Mouse (Mus musculus): ENCODE results near the gene Rgs6.

Rgs6 gene

DNA sequence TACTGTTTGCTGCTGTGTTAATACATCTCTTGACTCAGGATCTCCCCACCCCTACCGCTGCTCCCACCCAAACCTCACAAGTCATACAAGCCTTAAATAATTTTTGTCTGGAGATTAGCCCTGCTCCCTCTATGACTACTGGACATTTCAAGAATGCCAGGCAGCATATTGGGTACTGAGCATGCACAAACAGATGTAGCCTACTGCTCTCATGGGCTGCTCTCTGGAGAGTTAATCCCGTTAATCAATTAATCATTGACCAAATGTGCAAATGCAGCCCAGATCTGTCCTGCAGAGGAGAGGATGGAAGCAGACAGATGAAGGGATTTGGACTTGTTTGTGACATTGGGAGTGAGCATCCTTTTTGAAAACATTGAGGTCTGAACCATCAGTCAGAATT, at the start of gene Rgs6:
Gene Rgs6 (plus strand): TSS at position 276 of the 400 bp plus-strand sequence.
- no peak for DNase-seq (ENCODE audit: low spot score)

DNA sequence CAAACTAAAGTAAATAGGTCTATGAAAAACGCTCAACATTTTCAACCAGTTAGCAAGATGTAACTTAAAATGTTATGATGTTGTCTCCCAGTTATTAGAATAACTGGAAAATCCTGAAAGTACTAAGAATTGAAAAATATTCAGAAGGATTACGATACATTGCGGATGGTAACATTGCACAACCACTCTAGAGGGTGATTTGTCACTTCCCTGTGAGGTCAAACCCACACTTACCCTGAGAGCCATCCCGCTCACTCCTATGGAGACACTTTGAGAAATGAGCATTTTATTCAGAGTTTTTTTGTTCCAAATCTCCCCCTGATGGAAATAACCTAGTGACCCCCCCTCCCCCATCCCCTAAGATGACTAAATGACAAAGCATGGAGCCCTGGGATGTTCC, 41.0 kb upstream of the Rgs6 start:
- DNase-seq (ENCODE audit: low spot score): no peak

DNA sequence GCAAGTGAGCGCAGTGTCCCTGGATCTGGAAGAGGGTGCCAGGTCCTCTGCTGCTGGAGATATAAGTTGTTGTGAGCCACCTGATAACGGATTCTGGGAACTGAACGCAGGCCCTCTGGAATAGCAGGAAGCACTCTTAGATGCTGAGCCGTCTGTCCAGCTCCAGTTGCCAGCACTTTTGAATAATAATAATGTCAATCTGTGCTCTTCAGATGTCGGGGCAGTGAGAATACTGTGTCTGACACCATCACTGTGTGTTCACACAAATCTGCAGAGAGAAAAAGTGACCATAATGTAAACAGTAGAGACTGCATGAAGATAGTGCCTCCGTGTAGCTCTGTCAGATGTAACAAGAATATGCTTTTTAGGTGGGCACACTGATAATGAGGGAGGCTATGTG, 38.9 kb upstream of the Rgs6 start:
- DNase-seq (ENCODE audit: low spot score): no peak

DNA sequence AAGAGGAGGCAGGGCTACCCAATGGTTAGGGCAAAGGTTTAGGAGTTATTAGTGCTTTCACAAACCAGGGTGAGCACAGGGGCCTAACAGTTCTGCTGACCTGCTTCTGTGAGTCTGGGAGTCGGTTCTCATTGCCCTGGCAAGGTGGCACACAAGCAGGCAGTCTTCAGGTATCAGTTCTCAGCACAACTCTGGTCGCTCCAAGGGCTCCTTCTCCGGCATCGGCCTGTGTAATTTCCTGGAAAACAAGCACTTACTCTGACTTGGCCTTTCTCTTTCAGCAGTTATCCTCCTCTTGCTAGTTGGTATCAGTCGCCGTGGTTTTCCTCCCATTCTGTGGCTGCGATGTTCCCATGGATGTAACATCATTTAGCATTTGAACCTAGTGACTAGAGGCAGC, 38.0 kb upstream of the Rgs6 start:
- no peak for DNase-seq (ENCODE audit: low spot score)

DNA sequence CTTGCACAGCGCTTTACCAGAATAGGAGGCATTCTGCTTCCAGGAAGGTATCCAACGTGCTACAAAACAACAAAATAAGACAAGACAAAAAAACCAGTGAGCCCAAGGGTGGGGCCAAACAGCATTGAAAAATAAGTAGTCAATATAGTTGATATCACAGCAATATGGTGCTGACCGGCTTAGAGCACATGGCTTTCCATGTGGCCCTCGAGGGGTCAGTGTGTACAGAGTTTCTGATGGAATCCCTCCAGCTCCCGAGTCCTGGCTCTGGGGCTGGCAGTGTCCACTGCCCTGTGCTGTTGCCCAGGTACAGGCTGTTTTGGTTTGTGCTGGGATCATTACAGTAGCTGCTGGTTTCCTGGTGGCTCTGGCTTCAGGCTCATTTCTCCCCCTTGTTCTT, 35.7 kb upstream of the Rgs6 start:
- DNase-seq (ENCODE audit: low spot score): no peak

DNA sequence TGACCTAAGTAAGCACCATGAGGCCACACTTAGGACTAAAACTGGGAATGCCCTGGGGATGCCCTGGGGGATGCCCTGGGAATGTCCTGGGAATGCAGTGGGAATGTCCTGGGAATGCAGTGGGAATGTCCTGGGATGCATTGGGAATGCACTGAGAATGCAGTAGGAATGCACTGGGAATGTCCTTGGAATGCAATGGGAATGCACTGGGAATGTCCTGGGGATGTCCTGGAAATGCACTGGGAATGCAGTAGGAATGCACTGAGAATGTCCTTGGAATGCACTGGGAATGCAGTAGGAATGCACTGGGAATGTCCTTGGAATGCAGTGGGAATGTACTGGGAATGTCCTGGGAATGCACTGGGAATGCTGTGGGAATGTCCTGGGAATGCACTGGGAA, 25.2 kb upstream of the Rgs6 start:
- no peak for DNase-seq (ENCODE audit: low spot score)

DNA sequence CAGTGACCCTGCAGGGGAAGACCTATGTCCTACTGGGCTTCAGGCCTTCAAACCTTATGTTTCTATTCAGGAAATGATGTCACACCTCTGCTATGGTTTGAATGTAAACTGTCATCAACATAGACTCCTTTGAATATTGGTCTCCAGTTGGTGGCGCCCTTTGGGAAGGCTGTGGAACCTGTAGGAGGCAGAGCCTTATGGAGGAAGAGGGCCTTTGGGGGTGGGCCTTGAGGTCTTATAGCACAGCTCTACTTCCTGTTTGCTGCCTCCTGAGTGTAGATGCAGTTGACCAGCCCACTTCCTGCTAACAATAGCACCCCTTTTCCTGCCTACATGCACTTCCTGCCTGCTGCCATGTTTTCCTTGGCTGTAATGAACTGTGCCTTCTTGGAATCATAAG, 19.7 kb upstream of the Rgs6 start:
- no peak for DNase-seq (ENCODE audit: low spot score)

DNA sequence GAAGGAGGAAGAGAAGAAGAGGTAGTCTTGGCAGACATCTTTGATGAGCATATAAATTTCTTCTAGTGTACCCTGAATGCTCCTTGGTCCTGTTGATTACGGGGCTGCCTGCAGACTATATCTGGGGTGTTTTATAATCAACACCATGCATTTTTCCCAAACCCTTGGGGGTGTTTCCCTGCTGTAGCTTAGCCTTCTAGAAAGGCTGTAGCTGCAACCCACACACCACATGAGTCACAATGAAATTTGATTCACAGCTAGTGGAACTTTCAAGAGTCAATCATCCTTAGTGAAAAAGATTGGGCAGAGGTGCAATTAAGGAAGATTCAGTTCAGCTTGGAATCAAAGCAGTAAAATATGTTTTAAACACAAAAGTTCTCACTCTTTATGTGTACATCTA, 15.4 kb upstream of the Rgs6 start:
- no peak for DNase-seq (ENCODE audit: low spot score)

DNA sequence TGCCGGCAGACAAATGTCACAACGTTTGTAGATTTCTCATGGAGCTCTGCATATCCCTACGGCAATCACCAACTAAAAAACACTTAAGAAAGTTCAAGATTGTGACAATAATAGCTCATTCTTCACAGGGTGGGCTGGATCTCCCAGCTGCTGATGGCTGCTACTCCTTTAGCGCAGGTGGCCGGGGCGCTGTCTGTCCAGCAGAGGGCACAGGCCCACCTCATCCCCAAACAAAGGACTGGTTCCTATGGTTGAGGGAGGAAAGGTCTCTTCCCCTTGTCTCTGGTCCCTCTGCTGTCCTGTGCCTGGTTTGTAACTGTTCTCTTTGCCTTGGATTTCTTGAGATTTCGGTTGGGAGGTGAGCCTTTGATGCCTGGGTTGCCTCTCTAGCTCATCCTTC, 1.5 kb upstream of the Rgs6 start:
- DNase-seq (ENCODE audit: low spot score): no peak

DNA sequence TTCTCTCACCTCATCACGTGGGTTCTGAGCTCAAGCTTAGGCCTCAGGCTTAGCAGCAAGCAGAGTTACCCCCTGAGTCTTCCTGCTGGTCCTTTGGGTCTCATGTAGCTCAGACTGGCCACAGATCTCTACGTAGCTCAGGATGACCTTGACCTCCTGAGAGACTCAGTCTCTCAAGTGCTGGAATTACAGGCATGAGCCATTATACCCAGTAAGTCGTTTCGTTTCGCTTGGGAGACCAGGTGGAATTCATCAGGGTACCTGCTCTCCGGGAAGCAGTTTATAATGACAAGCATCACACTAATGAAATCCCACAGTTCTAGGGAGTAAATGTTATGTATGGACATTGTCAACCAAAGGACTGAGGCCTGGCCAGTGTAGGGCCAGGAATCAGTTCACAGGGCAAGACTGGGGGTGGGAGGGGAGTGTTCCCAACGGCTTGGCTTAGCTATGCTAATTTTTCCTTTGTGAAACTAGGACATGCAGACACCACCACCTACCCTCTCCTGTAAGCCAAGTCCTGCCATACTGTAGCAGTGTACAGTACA, 670 bp upstream of the Rgs6 start:
- DNase-seq (ENCODE audit: low spot score): no peak

DNA sequence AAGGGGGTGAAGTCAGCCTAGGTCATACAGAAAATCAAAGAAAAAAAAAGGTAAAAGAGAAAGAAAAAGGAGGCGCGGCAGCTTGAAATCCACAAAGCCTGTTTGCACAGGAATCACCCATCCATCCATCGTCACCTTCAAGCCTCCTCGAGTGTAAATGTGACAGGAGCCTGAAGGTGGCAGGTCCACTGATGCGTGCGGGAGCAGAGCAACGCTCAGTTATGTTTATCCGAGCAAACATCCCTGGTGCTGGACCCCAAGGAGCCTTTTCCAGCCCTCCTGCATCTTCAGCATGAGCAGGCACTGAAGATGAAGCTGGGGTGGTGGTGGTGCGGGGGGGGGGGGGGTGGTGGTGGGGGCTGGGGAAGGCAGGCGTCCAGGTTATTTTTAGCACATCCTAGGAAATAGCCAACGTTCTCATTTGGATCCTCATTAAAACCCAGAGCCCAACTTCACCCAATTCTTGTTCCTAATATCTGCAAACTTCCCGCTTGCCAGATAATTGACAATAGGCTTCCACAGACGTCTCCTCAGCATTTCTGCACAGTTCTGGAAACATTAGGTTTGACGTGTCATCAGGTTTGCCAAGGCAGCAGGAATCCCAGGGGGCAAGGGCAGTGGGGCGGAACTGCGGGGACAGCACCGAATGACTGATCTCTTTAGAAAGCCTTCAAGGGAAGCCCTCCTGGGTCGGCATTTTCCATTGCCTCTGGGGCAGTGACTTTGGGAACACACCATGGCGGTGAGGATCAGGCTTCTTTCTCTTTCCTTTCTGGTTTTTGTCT, 946 bp downstream of the Rgs6 start:
- no peak for DNase-seq (ENCODE audit: low spot score)

DNA sequence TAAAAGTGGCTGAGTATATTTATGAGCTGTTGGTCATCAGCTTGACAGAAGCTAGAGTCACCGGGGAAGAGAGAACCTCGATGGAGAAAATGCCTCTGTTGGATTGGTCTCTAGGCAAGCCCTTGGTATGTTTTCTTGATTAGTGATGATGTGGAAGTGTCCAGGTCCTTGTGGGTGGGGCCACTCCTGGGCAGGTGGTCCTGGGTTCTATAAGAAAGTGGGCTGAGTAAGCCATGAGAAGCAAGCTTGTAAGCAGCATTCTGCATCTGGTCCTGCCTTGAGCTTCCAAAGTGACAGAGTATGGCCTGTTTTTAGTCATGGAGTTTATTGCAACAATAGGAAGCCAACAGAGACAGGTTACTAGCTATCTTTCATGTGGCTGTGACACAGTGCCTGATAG, 10.9 kb downstream of the Rgs6 start:
- DNase-seq (ENCODE audit: low spot score): no peak

DNA sequence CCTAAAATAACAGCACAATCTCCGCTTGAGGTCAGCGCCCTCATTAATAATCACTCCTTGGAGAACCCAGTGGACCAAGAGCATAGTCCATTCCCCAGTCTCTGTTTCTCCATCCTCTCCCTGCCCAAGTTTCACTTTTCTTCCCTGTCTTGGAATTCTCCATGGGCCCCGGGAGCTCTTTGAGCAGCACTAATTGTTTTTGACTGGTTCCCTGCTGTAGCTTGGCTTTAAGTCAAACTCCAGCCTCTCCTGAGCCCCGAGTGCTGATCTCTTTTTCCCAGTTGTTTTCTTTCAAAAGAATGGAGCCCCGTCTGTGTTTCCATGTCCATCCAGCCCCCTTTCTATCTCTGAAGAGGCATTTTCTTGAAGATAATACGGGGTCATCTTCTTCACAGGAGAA, 12.3 kb downstream of the Rgs6 start:
- DNase-seq (ENCODE audit: low spot score): no peak

DNA sequence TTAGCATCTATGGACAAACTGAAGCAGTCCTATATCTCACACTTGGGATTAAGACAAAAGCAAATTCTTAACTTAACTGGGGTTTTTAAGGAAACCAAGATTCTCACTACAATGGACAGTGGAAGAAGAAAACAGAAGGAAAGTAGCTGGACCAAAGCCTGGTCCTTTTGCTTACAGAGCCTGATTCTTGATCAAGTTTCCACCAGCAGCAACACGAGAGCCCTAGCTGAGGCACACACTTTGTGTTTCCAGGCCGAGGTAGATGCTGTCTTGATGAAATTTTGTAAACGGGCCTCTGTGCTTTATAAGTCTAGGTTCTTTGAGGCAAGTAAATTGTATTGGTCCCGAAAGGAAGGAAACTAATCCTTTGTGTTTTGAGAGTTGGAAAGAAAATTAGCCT, 14.7 kb downstream of the Rgs6 start:
- DNase-seq (ENCODE audit: low spot score): no peak

DNA sequence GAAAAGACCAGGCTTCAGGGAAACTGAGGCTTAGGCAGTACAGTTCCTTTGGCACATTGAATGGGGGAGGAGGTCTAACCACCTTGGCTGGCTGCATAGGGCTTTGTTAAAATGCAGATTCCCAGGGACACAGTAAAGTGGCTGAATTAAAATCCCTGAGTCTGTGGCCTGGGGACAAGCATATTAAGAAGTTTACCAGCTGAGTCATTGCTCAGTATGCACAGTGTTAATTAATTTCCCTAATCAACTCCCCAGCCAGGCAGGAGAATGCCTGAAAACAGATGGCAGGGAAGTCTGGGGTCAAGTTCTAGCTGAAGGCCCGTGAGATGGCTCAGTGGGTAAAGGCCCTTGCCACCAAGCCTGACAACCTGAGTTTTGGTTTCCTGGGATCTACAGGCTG, 15.2 kb downstream of the Rgs6 start:
- no peak for DNase-seq (ENCODE audit: low spot score)

DNA sequence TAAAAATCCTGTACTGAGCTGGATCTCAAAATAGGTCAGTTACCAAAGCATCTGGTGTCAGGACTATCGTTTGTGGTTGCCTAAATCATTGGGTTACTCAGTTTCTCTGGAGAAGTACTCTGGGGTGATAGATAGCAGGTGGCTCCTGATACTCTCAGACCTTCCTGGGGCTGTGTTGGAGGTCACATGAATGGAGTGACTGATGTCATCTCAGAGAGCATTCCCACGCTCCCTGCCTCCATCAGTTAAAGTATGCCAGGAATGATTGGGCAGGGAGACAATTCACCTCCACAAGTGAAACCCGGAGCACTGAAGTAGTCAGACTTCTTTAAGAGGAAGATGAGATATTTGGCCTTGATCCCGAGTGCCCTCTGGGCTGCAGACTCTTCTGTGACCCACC, 15.9 kb downstream of the Rgs6 start:
- no peak for DNase-seq (ENCODE audit: low spot score)

DNA sequence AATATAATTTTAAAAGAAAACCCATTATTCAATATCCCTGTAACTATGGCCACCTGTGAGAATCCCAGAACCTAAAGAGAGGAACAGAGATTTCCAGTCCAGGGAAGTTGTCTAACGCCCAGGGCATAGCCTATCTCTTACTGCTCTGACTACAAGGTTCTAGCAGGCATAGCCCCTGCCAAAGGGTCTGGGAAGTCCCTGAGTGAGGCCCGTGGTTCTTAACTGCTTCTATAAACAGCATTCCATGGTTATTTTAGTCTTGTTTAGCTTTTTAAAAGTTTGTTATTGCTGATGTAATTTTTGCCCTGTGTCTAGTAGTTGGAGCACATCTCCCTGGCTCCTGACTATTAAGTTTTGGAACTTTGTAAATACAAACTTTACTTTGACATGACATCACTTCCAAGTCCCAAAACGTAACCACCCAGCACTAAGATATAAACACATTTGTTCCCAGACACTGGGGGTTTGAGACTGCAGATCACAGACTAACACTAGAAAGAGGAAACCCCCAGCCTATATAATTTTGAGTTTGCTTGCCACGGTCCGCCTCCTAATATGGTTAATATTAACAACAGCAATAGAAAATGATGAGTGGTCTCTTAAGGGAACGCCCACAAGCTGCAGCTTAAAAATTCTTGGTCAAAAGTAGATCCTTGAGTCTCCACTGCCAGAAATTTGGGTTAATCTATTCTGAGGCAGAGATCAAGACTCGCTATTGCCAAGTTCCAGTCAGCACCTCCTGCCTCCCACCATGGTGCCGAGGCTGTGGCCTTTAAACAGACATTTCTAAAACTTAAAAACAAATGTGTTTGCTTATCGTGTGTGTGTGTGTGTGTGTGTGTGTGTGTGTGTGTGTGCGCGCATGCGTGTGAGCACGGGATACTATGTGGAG, 24.9 kb downstream of the Rgs6 start:
- no peak for DNase-seq (ENCODE audit: low spot score)

DNA sequence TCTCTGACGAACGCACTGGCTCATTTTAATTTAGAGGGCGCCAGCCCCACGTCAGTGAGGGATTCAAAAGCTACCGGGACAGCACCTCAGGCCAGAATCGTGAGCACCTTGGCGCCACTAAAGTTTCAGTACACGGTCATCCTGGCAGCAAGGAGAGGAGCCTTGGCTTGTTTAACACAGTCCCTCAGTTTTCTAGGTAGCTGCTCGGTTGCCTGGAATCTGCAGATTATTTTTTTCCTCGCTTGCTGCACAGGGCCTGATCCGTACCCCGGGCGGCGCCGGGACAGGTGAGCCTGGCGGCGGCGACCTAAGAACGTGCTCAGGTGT, 28.4 kb downstream of the Rgs6 start:
- no peak for DNase-seq (ENCODE audit: low spot score)

DNA sequence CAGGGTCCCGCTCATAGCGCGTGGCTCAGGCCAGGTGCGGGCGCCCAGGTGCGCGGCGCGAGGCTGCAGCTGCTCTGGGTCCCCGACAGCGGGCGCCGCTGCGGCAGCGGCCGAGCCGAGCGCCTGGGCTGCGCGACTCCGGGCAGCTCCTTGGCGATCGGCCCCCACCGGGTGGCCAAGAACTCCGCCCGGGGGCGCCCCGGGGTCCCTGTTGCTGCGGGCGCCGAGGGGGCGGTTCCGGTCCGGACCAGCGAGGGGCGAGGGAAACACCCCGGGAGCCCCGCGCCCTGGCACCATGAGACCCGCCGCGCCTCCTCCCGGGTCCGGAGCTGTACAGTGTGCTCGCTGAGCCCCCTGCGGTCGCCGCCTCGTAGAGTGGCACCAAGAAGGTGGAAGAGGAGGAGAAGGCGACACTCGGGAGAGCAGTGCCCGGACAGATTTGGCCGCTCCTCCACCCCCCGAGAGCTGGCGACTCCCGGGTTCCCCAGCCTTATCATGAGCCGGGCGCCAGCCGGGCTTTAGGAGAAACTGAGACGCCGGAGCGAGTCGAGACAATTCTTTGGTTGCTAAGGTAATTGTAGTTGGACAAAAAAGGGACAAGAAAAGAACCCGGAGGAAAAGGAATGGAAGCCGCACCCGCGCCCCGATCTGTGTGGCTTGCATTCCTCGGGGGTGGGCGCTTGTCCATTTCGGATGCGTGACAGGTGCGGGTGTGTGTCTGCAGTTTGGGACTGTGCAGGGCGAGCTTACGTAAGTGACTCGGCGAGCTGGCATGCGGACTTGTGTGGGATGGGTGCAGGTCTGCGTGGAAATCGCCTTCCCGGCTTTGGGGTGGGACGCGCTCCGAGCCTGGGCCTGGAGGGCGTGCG, 29.0 kb downstream of the Rgs6 start:
- DNase-seq (ENCODE audit: low spot score): no peak

DNA sequence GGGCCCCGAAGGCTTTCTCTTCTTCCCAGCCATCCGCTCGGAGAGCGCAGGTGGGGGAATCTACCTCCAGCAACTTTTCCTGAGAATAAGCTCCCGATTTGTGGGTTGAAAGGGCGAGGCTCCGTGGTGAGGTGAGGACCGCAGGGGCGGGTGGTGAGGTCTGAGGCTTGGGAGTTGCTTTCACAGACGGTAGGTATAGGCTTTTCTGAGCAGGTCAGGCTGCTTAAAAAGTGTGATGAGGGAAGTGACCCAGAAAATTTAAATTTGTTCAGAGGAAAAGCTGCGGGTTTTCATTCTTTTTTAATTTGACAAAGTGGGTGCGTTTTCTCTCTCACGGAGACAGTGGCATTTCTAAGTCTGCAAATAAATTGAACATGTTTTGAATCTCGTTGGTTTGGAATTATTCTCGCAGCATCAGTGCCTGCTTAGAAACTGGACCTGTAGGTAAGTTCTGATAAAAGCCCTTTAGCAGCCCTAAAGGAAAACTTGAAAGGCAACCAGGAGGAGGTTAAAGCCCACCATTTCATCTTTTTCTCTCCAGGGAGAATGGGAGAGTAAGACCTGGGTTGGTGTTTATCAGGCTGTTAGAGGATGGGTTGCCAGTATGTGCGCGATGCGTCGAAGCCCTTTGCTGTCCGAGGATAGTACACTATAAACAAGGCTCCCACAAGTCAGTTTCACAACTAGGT, 29.7 kb downstream of the Rgs6 start:
- no peak for DNase-seq (ENCODE audit: low spot score)

DNA sequence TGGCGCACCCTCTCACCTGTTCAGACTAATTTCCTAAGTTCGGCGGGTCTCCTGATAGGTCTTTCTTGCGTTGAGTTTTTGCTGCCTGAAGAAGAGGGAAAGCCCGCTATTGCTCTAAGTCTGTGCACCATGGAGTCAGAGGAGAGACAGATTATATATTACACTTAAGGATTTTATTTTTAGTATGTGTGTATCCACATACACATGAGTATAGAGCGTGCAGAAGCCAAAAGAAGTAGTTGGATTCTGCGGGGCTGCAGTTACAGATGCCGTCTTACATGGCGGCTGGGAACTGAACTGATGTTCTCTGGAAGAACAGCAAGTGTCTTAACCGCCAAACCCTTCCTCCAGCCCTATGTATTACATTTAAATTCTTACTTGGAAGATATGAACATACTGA, 52.3 kb downstream of the Rgs6 start:
- DNase-seq (ENCODE audit: low spot score): no peak

DNA sequence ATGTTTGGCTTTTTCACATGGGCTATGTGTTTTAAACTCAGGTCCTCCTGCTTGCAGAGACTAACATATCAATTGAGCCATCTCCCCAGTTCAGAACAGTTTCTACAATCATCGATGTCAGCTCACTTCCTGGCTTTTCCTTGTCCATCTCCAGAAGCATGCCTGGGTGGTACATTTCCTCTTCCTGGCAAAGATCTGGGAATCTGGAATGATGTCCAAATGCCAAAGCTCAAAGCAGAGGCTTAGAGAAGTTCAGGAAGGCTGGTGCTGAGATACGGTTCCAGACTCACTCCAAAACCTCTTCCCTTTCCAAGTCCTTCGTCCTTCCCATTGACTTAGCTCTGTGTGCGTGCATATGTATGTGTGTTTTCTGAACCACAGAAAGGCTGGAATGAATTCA, 59.8 kb downstream of the Rgs6 start:
- no peak for DNase-seq (ENCODE audit: low spot score)
